Mouse (Mus musculus) limb, embryonic 11.5 days (tissue): ENCODE data around the gene Tmem209. TPM values are rescaled to one million over a fixed set of nuclear protein-coding genes. Genes with fewer than 3 reads are reported as not detected.

Experiments used
- ATAC-seq: fragments of 200-750 bp; cut with Nextera tagmentation; 2 replicates; pipeline ENCODE4 v1.8.0; 2017; ENCODE audit warnings: low read depth; ENCODE audit not compliant: insufficient number of reproducible peaks, low FRiP score, low TSS enrichment
- DNase-seq: peaks from one replicate; pipeline ENCODE4 v3.0.0-alpha.2; 2015; ENCODE audit warnings: low spot score
- H3K27ac ChIP-seq: fragments of 300-500 bp; sonication (generic); replicated peaks from 2 replicates; pipeline ENCODE4 v1.5.1; 2014; ENCODE audit warnings: low read depth, mild to moderate bottlenecking, low read length
- H3K27me3 ChIP-seq: fragments of 300-500 bp; sonication (generic); 2 replicates; pipeline ENCODE4 v1.6.1; 2014; ENCODE audit warnings: mild to moderate bottlenecking, low read length, mixed read lengths; ENCODE audit not compliant: control insufficient read depth, insufficient read depth
- H3K36me3 ChIP-seq: fragments of 300-500 bp; sonication (generic); 2 replicates; pipeline ENCODE4 v1.6.1; 2014; ENCODE audit warnings: mild to moderate bottlenecking, low read length, moderate library complexity, mixed read lengths; ENCODE audit not compliant: control insufficient read depth, insufficient read depth
- H3K4me1 ChIP-seq: fragments of 300-500 bp; sonication (generic); 2 replicates; pipeline ENCODE4 v1.6.1; 2014; ENCODE audit warnings: low read length, mixed read lengths; ENCODE audit not compliant: control insufficient read depth, insufficient read depth
- H3K4me2 ChIP-seq: fragments of 300-500 bp; sonication (generic); 2 replicates; pipeline ENCODE4 v1.6.1; 2014; ENCODE audit warnings: low read depth, mild to moderate bottlenecking, moderate library complexity; ENCODE audit not compliant: severe bottlenecking
- H3K4me3 ChIP-seq: fragments of 300-500 bp; sonication (generic); 2 replicates; pipeline ENCODE4 v1.5.1; 2014; ENCODE audit warnings: low read depth, low read length
- H3K9ac ChIP-seq: fragments of 300-500 bp; sonication (generic); 2 replicates; pipeline ENCODE4 v1.6.1; 2014; ENCODE audit warnings: mild to moderate bottlenecking, low read length
- H3K9me3 ChIP-seq: fragments of 300-500 bp; sonication (generic); 2 replicates; pipeline ENCODE4 v1.6.1; 2016; ENCODE audit warnings: low read length; ENCODE audit not compliant: control insufficient read depth
- WGBS: fragments of 180-500 bp; shearing (Covaris S2); extraction: QIAGEN DNeasy Blood & Tissue Kit; methylation state at CpG from one replicate; pipeline ENCODE4 v1.1.7; 2014; 5-methylcytosine and 5-hydroxymethylcytosine counted together
- polyA plus RNA-seq: library from polyadenylated mRNA; unstranded; fragments of >200 nt; fragmentation: Nextera tagmentation; extraction: Ambion mirVana; gene quantifications from 2 replicates; pipeline ENCODE4 v1.2.1, GENCODE M21; 2014

Tmem209 gene
- polyA plus RNA-seq, 1 experiment from 2014 or later: 44.5 TPM

GRCm38 (mm10) chr6:30456991-30457390 lies 52.6 kb downstream of the Tmem209 start:
- no peak overlapping the region for H3K27ac ChIP-seq
- no peak overlapping the region for H3K4me2 ChIP-seq

GRCm38 (mm10) chr6:30439576-30439975 lies 70.0 kb downstream of the Tmem209 start:
- no peak for DNase-seq
- no peaks in the 10 kb centered on the region for H3K4me1 ChIP-seq
- H3K9ac ChIP-seq: no peak overlapping the region
- H3K9me3 ChIP-seq: no peaks in the 10 kb centered on the region
- H3K4me3 ChIP-seq: no peak overlapping the region
- no peak for ATAC-seq
- peaks cover 8% of the 10 kb centered on the region; the same call in 1 of the 2 replicates for H3K36me3 ChIP-seq
- no peaks in the 10 kb centered on the region for H3K27me3 ChIP-seq
- no peak overlapping the region for H3K27ac ChIP-seq
- H3K4me2 ChIP-seq: no peak overlapping the region
- 95% methylated on average over 10 of the region's 10 CpGs for WGBS

More at GRCm38 (mm10) chr6:30456991-30457390, 52.6 kb downstream of the Tmem209 start:
- Histone ChIP-seq H3K9me3 (no peaks in the 10 kb centered on the region), H3K27me3 (no peaks in the 10 kb centered on the region), H3K36me3 (peaks cover 4% of the 10 kb centered on the region; the same call in 1 of the 2 replicates), H3K4me1 (peaks cover 15% of the 10 kb centered on the region), H3K4me3 (no peak overlapping the region), H3K9ac (no peak overlapping the region)
- no peak for DNase-seq
- whole genome bisulfite sequencing: 95% methylated on average over 7 of the region's 7 CpGs
- ATAC-seq: no peak

- Histone ChIP-seq H3K27ac (no peak overlapping the region), H3K9ac (no peak overlapping the region), H3K4me2 (no peak overlapping the region), H3K9me3 (no peaks in the 10 kb centered on the region), H3K4me1 (no peaks in the 10 kb centered on the region), H3K36me3 (peaks cover 3% of the 10 kb centered on the region; the same call in 1 of the 2 replicates), H3K27me3 (no peaks in the 10 kb centered on the region), H3K4me3 (no peak overlapping the region)
- DNase-seq (no peak), ATAC-seq (no peak)
- 77% methylated on average over 3 of the region's 3 CpGs for WGBS
These were observed 72.5 kb downstream of the Tmem209 start for GRCm38 (mm10) chr6:30437054-30437453.

GRCm38 (mm10) chr6:30436476-30436875 lies 73.1 kb downstream of the Tmem209 start:
- Histone ChIP-seq H3K36me3 (peaks cover 2% of the 10 kb centered on the region; the same call in 1 of the 2 replicates), H3K27ac (no peak overlapping the region), H3K27me3 (no peaks in the 10 kb centered on the region), H3K9me3 (no peaks in the 10 kb centered on the region), H3K4me1 (no peaks in the 10 kb centered on the region), H3K9ac (no peak overlapping the region), H3K4me2 (no peak overlapping the region), H3K4me3 (no peak overlapping the region)
- no peak for DNase-seq
- no peak for ATAC-seq
- 91% methylated on average over 3 of the region's 3 CpGs for whole genome bisulfite sequencing

GRCm38 (mm10) chr6:30432461-30433192 lies 77.0 kb downstream of the Tmem209 start:
- no peak for ATAC-seq
- WGBS: 74% methylated on average over 3 of the region's 3 CpGs
- Histone ChIP-seq H3K4me2 (no peak overlapping the region), H3K4me3 (no peak overlapping the region), H3K9me3 (no peaks in the 10 kb centered on the region), H3K27ac (no peak overlapping the region), H3K27me3 (no peaks in the 10 kb centered on the region), H3K36me3 (no peaks in the 10 kb centered on the region), H3K9ac (no peak overlapping the region), H3K4me1 (no peaks in the 10 kb centered on the region)
- DNase-seq: no peak

Other genes starting within 250 kb of the Tmem209 start
- gene Ube2h, start 205.2 kb downstream of the Tmem209 start, polyA plus RNA-seq: 48.7 and 49.3 TPM in 2 replicates
- 87.8 and 93.7 TPM in 2 replicates for gene Zc3hc1, start 118.8 kb downstream of the Tmem209 start, polyA plus RNA-seq
- gene Klhdc10, start 107.9 kb downstream of the Tmem209 start, polyA plus RNA-seq: 46.0 and 49.4 TPM in 2 replicates
- 0.17 and 0.28 TPM in 2 replicates for gene Ssmem1, start 66 bp upstream of the Tmem209 start, polyA plus RNA-seq
- 89.6 and 94.4 TPM in 2 replicates for gene Cpa2, start 31.8 kb upstream of the Tmem209 start, polyA plus RNA-seq
- 1.6 and 1.7 TPM in 2 replicates for gene Cpa4, start 58.6 kb upstream of the Tmem209 start, polyA plus RNA-seq
- gene Cpa5, start 101.2 kb upstream of the Tmem209 start, polyA plus RNA-seq: 0.33 and 0.55 TPM in 2 replicates
- gene Cpa1, start 129.4 kb upstream of the Tmem209 start, polyA plus RNA-seq: 0.27 TPM in 1 of 2 replicates, not detected in the other
- gene Cep41, start 184.0 kb upstream of the Tmem209 start, polyA plus RNA-seq: 43.2 and 48.9 TPM in 2 replicates
- 2,834 and 2,987 TPM in 2 replicates for gene Mest, start 213.8 kb upstream of the Tmem209 start, polyA plus RNA-seq